Mouse (Mus musculus) adrenal gland (tissue): ENCODE measurements around the gene Fam19a4.
"Not testable (repeated sequence)": the region's sequence is repeated elsewhere in the genome, so short reads cannot be mapped to it uniquely, and the experiment has no call there.

ENCODE experiments used
- intact Hi-C: fragments of 180-260 bp; cut with DNase I; formaldehyde crosslinking; loops from one replicate; pipeline ENCODE4 v1.15.1; 2025

Gene Fam19a4

DNA sequence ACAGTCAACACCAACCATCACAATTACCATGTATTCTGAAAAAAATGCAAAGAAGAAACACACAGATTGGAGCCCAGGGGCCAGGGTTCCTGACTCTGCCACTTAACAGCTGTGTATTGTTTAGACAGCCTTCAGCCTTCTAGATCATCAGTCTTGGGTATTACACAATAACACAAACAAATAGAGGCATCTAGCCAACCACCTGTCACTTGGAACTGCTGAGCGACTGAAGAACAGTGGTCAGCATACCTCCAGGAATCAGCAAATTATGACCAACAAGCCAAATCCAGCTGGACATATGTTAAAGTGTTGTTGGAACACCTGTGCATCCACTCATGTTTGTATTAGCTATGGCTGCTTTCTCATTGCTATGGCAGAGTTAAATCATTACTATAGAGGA lies 82.7 kb downstream of the Fam19a4 start:
- intact Hi-C loops, result no loop called here

DNA sequence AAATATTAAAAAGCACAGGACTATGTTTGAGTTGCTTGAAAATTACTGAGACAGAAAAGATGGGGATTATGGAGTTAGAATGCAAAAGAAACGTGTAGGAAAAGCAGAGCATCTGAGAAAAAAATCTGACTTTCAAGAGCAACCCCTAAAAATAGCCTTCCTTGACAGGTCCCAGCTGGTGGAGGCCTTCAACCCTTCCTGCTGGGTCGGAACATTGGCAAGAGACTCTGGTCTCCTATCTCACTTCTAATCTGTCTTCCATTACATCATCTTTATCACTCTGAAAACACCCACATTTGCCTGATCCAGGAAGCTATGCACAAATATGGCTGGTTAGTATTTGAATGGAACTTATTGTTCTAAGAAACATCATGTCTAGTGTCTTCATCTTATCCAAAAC lies 115.4 kb downstream of the Fam19a4 start:
- intact Hi-C loops, result no loop called here

DNA sequence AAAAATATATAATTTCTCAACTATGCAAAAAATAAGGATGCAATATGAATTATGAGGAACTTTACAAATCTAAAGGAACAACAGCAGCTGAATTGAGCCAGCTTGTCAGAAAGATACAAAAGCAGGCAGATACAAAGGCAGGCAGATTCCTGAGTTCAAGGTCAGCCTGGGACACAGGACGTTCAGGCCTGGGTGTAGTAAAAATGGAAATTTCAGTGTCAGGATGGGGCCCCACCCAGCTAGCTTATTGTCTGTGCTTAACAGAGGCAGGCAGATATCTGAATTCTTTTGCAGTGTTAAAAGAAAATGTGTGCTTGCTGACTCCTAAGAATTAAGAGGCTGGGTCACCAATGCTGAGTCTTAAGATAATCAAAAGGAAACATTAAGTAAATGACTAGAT lies 124.4 kb downstream of the Fam19a4 start:
- intact Hi-C loops, result no loop called here

GRCm38 (mm10) chr6:96909061-96909480 lies 151.1 kb downstream of the Fam19a4 start:
- intact Hi-C loops, result no loop called here

DNA sequence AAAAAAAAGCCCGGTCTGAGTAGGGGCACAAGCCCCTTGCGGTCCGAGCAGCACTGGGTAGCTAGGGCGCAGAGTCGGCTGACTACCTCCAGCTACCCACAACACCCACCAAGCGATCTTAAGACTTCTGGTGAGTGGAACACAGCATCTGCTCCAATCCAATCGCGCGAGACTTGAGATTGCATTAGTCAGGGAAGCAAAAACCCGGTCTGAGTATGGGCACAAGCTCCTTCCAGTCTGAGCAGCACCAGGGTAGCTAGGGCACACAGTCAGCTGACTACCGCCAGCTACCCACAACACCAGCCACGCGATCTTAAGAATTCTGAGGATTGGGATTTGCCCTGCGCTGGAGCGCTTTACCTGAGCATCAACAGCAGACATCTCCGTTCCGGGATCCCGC lies 183.1 kb downstream of the Fam19a4 start:
- intact Hi-C loops, result not testable (repeated sequence)

GRCm38 (mm10) chr6:96876651-96877050 lies 183.6 kb downstream of the Fam19a4 start:
- intact Hi-C loops, result not testable (repeated sequence)

GRCm38 (mm10) chr6:96853065-96853464 lies 207.1 kb downstream of the Fam19a4 start:
- intact Hi-C loops, result no loop called here

- intact Hi-C loops, result no loop called here
These were observed 216.3 kb downstream of the Fam19a4 start for GRCm38 (mm10) chr6:96843944-96844343.

DNA sequence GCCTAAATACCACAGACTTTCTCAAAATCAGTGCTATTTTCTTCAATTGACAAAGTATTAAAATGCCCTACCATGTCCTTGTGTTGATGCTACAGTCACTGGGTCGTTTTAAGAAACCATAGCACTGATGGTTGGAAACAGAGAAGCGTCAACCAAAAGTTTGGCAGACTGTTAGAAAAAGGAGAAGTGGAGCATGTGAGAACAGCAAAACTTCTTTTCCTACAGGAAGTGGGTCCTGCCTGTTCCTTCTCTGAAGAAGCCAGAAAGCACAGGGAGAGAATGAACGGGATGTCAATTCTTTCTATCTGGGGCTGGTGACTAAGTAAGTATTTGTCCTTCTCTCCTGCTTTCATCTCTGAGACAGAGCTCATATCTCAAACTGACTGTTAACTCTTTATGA lies 219.6 kb downstream of the Fam19a4 start:
- intact Hi-C loops, result no loop called here

DNA sequence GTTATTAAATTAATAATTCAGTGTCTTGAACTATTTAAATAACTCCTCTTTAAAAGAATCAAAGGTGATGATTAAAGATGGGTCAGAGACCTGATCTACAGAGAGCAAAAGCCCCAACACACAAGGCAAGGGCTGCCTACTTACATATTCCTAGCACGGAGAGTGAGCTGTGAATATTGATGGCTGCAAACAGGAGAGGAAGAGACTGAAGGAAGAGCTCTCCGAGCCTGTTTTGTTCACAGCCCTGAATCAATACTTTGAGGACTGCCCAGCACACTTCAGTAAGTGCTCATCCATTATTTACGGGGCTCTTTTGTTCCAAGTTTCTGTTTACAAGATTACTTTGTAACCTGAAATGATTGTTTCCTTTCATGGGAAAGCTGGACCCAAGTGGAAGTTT lies 233.6 kb downstream of the Fam19a4 start:
- intact Hi-C loops, result no loop called here

DNA sequence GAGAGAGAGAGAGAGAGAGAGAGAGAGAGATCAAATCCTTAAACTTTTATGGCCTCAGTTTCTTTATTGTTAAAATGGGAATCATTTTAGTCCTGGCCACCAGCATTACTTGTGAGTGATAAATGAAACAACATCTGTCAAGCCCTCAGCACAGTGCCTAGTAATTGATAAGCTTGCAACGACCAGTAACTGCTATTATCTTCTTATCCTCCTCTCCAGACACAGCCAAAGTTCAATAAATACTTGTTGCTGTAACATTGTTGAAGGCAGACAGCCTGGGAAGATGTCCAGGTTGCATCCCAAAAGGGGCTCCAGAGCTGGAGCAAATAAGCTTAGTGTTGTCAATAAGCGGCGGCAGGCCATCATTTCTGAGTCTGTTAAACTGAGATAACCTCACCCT lies 257.2 kb downstream of the Fam19a4 start:
- intact Hi-C loops, result no loop called here

DNA sequence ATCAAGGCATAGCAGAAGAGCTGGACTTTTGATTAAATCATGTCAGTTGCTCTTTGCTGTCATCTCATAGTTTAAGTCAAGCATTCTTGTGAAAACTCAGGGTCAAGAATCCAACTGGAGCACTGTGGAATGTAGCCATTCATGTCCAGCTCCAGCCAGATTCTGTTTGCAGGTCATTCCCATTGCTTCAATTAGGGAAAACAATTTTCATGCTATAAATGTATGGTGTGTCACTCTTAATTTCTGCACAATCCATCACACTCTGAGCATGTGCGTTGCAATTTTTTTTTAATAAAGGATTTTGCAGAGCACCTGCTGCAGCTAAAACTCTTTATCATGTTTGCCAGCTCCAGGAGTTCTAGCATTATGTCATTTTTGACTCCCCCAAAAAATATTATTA lies 261.5 kb downstream of the Fam19a4 start:
- intact Hi-C loops, result no loop called here

GRCm38 (mm10) chr6:96797451-96797850 lies 262.8 kb downstream of the Fam19a4 start:
- intact Hi-C loops, result no loop called here
